Mouse (Mus musculus) embryo, embryonic 11.5 days (tissue): ENCODE measurements around the gene Glp2r.
A peak's percentile ranks its signal among the peaks of the same experiment; 100 is the strongest.

Source experiments
- DNase-seq: peaks from one replicate; pipeline ENCODE4 v3.0.0-alpha.2; 2012; ENCODE audit warnings: low read depth, low spot score

The Glp2r gene

DNA sequence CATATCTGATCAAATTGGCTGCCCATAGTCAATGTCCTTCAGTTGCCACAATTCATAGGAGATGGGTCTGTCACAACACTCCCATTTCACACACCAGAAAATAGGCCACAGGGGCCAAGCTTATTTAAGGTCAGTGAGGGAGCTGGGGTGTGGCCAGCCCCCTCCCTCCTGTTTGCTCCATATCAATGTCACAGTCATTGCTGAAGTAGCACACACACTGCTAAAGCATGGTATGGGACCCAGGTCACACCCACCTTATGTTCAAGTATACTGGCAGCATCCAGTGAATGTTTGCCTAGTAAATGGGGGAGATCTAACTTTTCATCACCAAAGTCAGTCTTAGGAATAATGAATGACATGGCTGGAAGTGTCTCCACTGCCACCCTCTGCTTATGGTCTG is 42.2 kb downstream of the Glp2r start:
- DNase-seq, result no peak

DNA sequence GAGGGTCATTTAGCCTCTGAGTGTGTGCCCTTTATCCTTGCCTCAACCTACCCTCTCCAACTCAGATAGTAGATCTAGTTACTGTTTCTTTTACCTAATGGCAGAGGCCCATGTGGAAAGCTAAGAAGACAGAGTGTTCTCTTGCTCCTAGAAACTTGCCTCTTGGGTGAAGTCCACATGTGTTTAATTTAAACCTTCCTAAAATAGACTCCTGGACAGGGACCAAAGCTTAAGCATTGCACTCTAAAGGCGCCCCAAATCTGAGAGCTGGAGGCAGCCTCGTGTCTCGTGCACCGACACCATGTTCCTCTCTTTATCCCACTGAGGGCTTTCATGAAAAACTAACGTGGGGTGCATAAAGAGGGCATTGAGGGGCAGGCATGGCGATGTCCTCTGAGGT is 43.9 kb downstream of the Glp2r start:
- DNase-seq, result no peak

DNA sequence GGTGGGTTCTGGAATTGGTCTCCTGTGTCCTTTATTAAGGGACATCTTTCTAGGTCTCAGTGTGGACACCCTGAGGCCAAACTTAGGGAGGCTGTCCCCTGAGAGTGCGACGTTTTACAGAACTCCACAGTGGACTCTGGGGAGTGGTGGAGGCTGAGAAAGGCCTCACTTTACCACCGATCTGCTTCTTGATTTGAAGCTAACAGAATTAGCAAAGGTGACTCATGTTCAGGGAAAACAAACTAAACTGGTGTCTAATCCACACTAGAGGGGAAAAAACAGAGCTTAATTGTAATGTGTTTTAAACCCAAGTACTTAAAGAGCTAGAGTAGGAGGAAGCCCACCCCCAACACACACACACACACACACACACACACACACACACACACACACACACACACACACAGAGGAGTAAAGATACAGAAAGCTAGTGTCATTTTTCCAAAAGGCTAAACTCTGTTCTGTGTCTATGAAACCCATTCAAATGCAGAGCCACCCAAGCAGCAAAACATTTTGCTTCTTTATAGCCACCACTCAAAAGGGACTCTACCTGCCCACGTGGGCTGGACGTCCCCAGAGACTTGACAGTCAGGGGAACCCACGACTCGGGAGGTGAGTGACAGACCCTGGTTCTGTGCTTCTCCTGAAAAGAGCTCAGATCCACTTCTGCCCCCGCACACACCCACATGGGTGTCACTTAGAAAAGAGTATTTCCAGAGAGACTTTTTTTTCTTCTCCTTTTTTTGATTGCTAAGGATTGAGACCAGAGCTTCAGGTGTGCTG is 47.5 kb downstream of the Glp2r start:
- DNase-seq, result no peak

DNA sequence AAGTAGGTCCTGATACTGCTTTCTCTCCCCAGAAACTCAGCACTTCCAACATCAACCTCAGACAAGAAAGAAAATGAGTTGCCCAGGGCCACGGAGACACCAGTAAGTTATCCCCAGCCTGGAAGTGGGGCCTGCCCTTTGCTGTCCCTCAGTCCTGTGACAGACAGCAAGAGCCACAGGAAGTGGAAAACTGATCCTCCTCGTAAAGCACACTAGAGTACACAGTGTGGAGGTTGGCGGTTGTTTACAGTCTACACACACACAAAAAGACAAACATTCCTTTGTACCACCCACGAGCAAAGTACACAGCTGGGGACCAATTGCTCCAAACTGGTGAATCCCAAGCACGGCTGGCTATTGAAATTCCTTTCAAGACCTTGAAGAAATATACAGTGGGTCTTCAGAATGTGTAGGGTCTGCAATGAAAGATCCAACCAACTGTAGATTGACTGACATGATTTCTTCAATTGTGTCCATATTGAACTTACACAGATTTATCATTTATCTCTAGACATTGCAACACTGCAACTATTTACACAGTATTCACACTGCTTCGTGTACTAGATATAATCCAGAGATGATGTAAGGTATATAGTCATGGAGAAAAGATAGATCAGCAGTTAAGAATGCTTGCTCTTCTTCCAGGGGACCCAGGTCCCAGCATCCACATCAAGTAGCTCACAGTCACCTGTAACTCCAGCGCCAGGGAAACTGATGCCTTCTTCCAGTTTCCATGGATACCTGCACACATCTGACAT is 48.4 kb downstream of the Glp2r start:
- DNase-seq, result no peak

DNA sequence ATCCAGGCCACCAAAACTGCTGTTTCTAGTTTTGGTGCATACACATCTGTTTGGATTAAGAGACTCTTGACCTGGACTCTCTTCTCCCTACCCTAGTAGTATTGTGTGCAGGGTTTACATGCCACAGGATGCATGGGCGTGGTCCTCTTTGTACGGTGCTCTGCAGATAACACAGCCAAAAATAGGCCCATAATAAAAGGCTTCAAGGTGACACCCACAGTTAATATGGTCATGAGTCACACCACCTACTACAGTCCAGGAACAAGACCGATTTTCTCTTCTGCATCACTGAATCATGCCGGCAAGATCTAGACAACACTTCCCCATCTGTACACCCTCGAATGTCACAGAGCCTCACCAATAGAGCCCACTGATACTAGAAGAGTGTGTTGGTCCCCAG is 49.5 kb downstream of the Glp2r start:
- no peak for DNase-seq

DNA sequence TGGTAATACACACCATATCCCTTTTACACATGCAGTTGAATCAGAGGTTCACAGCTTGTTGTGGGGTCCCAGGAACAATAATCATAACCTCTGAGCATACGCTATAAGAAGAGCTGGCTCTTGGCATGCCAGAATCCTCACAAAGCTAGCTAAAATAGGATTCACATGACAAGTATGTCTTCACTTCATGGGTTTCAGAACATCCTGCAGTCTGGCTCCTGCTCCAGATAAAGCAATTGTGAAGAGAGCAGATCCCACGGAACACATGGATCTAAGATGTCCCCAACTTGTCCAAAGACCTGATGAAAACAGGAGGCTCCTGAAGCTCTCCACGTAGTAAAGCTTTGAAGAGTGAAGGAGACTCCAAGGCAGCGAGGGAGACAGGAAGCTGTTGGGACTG is 55.6 kb downstream of the Glp2r start:
- DNase-seq, result no peak

DNA sequence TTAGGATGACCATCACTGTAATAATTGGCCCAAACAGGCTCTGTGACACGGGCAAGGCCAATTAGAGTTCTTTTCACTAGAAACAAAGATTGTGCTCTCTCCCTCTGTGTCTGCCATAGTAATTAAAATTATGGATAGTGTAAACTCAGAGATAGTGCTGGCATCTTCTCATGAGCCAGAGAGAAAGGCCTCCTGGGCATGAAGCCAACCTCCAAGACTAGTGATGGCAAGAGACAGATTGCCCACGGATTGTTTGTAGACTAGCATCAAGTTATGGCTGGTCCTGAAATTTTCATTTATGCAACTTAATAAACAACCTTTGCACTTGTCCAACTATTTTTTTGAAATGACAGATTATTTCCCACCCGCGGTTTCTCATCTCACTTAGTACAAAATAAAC is 58.0 kb downstream of the Glp2r start:
- DNase-seq, result no peak

DNA sequence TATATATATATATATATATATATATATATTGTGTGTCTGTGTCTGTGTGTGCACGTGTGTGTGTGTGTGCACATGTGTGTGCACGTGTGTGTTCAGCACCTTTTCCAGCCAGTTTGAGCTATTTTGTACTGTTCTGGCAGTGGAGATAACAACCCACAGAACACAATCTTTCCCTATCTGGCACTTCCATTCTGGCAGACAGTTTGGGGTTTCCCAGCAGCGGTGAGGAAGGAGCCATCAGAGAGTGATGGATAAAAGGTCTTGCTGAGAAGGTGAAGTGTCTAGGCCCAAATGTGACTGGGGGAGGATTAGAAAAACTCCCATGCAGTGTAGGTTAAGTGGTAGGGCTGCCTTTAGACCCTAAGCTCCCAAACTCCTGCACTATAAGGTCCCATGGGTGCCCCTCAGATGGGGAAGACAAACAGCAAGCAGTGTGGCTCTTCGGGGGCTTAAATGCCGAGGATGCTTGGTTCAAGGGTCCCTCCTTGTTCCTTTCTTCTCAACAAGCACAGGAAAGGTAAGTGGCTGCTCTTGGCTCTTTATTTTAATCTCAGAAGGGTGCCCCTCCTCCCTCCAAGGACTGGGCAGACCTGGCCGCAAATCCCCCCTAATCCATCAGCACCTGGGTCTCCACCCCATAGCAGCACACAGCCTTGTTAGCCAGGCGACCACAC is 76.1 kb downstream of the Glp2r start, which contains the start of gene Rcvrn:
TSS of gene Rcvrn (plus strand) at position 624 of the 674 bp plus-strand sequence.
- DNase-seq, result no peak

DNA sequence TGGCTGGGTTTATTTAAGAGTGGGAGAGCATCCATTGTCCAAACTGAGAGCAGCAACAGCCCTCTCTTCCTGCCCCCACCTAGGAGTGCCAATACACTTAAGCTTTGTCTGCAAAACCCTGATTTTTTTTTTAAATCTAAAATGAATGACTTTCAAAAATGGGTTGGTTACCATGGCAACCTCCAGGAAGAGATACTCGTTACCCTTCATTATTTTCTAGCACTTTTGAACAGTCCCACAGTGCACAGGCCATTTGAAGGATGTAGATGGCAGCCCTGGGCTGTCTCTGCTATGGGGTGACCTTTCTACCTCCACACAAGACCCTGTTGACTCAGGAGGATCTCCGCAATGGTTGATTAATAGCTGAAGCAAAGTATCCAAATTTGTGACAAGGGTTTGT is 84.8 kb downstream of the Glp2r start:
- no peak for DNase-seq

DNA sequence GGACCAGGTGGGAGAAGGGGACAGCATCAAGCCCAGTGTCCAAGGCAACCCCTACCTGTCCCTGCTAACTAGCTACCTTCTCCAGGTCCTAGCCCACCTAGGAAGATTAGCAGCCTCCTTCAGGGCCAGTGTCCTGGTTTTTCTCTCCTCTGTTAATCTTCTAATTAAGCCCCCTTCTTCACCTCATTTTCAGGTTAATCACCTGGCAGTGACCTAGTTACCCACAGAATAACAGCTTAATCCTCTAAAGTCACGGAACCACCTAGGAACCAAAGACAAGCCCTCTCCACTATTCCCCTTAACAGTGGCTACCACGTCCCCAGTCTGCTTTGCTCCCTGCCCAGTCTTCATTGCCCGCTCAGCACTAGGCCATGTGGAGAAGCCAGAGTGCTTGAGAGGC is 89.1 kb downstream of the Glp2r start:
- DNase-seq, result no peak

DNA sequence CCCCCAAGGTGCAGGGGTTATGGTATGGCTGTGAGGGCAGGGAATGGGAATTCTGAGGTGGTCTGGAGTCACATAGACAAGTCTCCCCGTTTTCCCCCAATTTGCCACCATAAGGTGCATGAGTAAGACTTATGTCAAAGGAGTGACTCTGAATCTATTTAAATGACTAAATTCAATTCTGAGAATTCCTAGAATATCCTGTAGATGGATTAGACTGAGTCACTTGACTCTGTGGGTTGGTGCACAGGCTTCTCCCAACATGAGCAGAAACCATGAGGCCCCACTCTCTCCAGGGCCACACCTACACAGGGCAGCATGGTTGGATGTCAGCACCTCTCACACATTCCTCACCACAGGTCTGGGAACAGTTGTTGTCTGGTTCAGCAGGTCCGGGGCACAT is 91.0 kb downstream of the Glp2r start:
- DNase-seq, result no peak

DNA sequence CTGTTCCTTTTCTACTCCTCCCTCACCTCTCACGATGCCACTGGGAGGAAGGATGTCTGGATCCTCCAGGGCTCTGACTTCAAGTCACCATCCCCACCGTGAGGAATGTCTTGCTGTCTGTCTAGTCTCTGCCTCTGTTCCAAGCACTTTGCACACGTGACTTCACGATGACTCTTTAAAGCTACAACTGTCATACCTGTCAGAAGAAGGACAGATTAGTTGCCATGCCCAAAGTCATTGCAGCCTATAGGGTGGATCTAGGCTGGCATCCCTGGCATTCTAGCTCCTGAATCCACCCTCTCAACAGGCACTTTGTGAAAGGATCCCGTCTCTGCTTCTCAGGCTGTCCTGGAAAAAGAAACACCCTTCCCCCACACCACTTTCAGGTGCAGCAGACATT is 91.7 kb downstream of the Glp2r start:
- DNase-seq, result no peak

DNA sequence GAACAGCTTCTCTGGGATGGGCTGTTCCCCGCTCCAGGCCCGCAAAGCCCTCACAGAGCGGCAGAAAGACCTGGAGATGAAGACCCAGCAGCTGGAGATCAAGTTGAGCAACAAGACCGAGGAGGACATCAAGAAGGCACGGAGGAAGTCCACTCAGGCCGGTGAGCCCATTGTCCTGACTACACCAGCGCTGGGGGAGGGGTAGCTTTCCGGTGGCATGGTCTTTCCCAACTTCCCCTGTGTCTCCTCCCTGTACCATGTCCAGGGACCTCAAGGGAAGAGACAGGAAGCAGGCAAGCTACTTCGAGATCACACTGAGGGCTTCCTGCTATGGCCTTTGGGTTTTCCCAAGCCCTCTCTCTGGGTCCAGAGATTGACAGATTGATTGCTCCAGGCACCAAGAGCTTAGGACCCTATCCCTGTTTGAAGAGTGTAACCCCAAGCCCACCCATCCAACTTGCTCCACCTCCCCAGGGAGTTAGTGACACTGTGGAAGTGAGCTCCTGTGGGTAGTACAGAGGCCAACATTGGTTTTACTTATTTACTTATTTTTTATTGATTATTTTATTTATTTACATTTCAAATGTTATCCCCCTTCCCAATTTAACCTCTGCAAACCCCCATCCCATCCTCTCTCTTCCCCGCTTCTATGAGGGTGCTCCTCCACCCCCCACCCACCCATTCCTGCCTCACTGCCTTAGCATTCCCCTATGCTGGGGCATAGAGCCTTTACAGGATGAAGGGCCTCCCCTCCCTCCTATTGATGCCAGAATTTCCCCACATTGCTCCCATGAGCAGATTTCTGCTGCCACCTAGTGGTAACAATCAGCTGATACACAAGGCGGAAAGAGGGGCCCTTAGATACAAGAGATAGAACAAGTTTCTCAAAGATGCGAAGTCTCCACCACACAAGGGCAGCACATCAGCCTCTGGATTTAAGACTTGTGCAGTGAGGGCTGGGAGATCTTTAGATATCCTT is 95.1 kb downstream of the Glp2r start:
- DNase-seq, result peak; percentile 65

DNA sequence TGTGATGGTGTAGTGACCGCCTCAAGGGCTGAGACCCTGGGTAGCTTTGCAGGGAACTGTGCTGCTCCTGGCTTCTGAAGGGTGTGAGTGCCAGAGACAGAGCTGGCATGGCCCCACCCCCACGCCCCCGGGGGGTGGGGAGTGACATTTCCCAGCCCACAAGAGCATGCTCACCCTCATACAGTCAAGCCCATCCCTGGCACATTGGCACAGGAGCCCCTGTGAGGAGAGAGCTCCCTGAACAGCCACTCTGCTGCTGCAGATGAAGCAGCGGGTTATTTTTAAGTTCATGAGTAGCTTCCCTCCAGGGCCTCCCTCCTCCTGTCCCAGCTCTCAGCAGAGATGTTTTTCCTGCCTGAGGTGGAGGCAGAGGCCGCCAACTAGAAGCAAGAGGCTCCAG is 98.8 kb downstream of the Glp2r start:
- no peak for DNase-seq

DNA sequence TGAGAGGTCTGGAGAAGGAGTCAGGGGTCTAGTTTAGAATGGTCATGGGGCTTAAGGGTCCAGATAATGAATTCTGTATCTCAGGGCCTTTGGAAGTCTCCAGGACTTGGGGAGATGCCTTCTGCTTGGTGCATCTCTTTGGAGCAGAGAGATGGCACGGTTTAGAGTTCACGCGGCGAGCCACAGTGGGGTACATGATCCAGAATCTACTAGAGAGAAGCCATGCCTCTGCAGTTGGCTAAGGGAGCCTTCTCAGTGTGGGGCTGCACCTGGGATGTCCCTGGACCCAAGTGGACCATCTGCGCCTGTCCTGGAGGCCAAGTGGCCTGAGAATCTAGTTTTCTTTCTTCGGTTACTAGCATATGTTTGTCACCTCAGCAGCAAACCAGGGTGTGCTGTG is 100.9 kb downstream of the Glp2r start:
- no peak for DNase-seq

DNA sequence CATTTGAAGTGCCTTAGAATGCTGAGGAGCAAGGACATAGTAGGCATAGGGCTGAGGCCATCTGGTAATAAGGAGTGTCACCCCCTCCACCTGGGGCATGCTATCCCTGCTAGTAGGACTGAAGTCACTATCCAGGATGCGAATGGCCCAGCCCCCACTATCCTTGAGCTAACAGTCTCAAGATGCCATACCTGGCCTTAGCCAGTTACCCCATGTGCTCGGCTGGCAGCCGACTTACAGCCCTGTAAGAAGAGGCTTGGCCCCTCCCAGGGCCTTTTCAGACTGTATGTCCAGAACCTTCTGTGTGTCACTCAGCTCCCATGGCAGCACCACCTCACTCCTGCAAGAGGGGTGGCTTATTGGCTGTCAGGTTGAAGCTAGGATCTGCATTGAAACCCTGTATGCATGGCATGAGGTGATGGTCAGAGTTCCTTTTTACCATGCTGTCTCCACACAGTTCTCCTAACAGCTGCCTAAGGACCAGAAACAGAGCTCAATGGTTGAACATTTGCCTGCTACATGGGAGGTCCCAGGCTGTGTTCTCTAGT is 102.4 kb downstream of the Glp2r start:
- no peak for DNase-seq

DNA sequence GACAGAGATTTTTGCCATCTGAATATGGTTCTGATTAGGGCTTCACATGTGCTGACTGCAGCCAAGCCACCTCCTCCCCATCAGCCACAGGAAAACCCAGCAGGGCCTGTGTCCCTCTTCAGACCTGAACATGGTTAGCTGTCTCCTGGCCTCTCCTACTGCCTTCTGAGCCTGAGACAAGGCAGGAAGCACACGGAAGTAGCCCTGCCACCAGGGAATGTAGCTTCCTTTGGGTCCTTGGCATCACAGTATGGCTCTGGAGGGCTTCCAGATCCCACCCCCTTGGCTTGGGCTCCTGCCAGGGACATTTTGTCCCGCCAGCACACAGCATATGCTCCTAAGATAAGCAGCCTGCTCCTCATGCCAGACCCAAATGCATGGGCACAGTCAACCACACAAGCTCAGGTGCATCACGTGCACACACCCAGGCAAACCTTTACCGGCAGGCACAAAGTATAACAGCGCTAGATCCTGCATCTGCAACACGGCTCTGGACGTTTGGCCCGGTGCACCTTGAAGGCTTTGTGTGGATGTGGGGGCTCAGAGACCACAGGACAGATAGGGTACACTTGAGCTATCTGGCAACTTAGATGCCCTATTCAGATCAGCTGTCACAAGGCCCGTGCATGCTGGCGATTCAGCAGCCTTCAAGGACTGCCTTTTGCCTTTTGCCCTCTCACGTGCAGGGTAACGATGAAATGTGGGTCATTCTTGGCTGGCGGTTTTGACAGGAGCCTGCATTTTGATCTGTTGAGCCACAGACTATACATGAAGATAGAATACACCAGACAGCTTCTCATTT is 103.2 kb downstream of the Glp2r start:
- no peak for DNase-seq

DNA sequence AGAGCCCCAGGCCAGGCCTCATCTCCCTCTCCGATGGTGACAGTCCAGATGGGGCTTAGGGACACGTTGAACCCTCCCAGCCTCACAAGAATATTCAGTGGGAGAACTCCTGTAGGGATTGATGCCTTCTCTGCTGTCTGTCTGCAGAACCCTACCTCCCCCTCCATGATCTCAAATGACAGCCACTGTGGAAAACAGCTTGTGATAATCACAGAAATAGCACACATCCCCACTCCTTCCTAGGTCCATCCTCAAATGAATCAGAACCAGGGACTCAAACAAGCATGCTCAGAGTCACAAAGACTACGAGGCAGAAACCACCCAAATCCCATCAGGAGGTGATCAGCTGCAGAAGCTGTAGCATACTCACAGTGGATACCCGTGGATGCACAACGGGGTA is 104.8 kb downstream of the Glp2r start:
- no peak for DNase-seq

DNA sequence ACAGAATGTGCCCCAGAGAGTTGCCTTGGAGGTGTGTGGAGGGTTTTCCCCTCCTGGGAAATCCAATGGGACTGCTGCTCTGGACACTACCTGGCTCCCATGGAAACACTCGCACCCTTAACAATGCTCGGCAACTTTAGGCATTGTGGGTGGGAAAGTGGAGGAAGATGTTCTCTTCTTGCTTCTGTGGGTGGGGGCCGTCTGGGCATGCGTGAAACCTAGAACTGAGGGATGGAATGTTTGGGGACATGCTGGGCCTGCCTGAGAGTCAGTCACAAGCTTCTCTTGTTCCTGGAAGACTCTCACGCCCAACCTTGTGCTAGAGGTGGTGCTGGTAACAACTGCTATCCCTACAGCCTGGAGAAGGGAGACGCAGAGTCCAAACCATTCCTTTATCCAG is 106.0 kb downstream of the Glp2r start:
- DNase-seq, result no peak

DNA sequence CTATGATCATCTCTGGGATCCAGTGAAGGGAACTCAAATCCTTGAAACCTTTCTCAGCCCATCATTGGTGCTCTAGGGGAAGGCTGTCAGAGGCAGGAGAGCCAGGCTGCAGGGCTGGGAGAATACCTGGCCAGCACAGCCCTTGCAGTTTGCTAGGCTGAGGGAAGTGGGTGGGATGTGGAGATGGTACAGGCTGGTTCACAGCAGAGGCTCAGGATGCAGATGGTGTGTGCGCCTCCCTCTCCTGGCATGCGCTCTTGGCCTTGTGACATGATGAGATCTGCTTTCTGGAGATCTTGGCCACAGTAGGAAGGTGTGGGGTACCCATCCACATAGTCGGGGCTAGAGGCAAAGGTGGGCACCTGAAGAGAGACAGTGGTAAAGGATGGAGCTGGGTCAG is 106.7 kb downstream of the Glp2r start:
- no peak for DNase-seq
